Mouse (Mus musculus): ENCODE measurements around the gene Sec11a. TPM values are rescaled to one million over a fixed set of nuclear protein-coding genes. Genes with fewer than 3 reads are reported as not detected.
"Not testable (repeated sequence)": the region's sequence is repeated elsewhere in the genome, so short reads cannot be mapped to it uniquely, and the experiment has no call there.

Gene Sec11a
- polyA plus RNA-seq, 1 experiment from 2014 or later = 208 TPM

DNA sequence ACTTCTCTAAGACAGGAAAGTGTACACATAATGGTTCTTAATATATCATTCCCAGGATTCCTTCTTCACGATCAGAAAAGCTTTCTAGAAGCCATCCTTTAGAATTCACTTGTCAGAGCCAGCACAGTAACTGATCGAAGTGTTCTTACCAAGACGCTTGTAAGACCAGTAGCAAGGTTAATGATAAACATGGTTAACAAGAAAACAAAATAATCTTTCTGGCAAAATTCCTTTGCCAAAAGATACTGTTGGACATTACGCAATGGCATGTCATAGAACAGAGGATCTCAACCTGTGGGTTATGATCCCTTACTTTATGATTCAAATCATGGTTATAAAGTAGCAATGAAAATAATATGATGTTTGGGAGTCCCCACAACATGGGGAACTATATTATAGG, 3.9 kb upstream of the Sec11a start:
- 89% methylated on average over 4 of the region's 4 CpGs for WGBS
- peaks cover 4% of the 10 kb centered on the region; the same call in 1 of the 2 replicates for H3K4me1 ChIP-seq
- no peak overlapping the region for H3K4me3 ChIP-seq
- H3K27ac ChIP-seq = no peak overlapping the region
- H3K27me3 ChIP-seq = no peaks in the 10 kb centered on the region
- H3K36me3 ChIP-seq = no peaks in the 10 kb centered on the region
- no peaks in the 10 kb centered on the region for H3K9me3 ChIP-seq
- no peak overlapping the region for H3K9ac ChIP-seq
- ATAC-seq (ENCODE audit: insufficient number of reproducible peaks, insufficient read depth, low FRiP score, low TSS enrichment) = no peak
- H3K4me2 ChIP-seq (replicated peaks) = no peak overlapping the region

DNA sequence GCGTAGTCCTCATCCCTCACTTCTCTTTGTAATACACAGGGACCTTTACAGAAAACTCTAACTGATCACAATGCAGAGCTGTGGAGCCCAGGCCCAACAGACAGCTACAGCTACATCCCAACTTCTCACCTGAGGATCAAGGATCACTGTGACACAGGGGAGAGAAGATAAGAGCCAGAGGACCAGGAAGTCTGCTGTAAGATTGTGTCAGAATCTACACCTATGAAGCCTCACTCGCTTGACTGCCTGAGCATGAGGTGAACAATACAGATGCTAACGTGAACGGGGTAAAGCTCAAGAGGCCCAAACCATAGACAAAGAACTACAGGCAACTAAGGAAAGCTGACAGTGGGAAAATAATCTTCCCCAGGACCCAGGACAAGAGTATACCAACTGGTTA, 7.8 kb downstream of the Sec11a start:
- 91% methylated on average over 4 of the region's 4 CpGs for WGBS
- no peak overlapping the region for H3K4me3 ChIP-seq
- H3K27me3 ChIP-seq = no peaks in the 10 kb centered on the region
- no peaks in the 10 kb centered on the region for H3K4me1 ChIP-seq
- no peak for ATAC-seq (ENCODE audit: insufficient number of reproducible peaks, insufficient read depth, low FRiP score, low TSS enrichment)
- H3K4me2 ChIP-seq (replicated peaks) = no peak overlapping the region
- no peaks in the 10 kb centered on the region for H3K9me3 ChIP-seq
- H3K9ac ChIP-seq = no peak overlapping the region
- H3K27ac ChIP-seq = no peak overlapping the region
- H3K36me3 ChIP-seq = peaks cover 6% of the 10 kb centered on the region; the same call in 1 of the 2 replicates

DNA sequence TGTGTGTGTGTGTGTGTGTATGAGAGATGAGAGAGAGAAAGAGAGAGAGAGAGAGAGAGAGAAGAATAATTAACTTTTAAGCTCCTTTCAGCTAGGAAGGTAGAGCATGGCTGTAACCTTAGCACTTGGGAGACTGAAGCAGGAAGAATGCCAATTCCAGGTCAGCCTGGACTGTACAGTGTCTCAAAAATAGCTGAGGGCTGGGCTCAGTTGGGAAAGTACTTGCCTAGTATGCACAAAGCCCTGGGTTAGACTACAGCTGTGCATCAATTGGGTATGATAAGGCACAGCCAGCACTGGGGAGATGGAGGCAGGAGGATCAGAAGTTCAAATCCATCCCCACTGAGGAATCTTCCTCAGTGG, 10.3 kb downstream of the Sec11a start:
- not testable (repeated sequence) for H3K4me2 ChIP-seq (replicated peaks); H3K27me3 ChIP-seq; H3K27ac ChIP-seq; ATAC-seq (ENCODE audit: insufficient number of reproducible peaks, insufficient read depth, low FRiP score, low TSS enrichment); H3K4me3 ChIP-seq; H3K4me1 ChIP-seq; H3K9me3 ChIP-seq; H3K9ac ChIP-seq
- peaks cover 23% of the 10 kb centered on the region for H3K36me3 ChIP-seq

DNA sequence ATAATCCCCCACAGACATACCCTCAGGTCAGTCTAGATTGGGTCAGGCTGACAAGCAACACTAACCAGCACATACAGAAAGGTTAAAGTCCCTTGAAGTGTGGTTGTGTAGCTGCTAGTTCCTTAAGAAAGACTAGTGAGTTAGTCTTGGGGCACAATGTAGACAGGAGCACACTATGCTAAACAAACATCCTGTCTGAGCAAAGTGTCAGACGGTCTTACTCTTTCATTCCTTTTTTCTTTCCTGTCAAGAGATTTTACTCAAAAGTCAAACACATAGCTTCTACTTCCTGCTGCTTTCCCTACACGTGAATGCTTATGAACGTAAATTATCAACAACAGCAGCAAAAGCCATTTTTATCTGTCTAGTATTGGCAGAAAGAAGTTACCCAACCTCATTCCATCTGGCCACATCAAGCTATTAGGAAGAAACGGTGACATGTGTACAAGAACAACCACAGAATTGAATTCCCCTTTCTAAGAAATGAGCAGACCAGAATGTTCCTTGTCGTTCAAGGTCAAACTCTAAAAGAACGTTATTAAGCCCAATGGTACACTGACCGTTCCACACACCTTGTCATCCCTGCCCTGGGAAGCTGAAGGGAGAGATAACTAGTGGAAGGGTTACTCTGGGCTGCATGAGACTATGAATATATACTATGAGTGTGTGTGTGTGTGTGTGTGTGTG, 10.8 kb downstream of the Sec11a start:
- not testable (repeated sequence) for H3K9me3 ChIP-seq; H3K9ac ChIP-seq; H3K4me1 ChIP-seq; H3K27ac ChIP-seq; ATAC-seq (ENCODE audit: insufficient number of reproducible peaks, insufficient read depth, low FRiP score, low TSS enrichment); H3K4me2 ChIP-seq (replicated peaks); H3K27me3 ChIP-seq; H3K4me3 ChIP-seq
- WGBS = 80% methylated on average over 7 of the region's 7 CpGs
- H3K36me3 ChIP-seq = peaks cover 28% of the 10 kb centered on the region

DNA sequence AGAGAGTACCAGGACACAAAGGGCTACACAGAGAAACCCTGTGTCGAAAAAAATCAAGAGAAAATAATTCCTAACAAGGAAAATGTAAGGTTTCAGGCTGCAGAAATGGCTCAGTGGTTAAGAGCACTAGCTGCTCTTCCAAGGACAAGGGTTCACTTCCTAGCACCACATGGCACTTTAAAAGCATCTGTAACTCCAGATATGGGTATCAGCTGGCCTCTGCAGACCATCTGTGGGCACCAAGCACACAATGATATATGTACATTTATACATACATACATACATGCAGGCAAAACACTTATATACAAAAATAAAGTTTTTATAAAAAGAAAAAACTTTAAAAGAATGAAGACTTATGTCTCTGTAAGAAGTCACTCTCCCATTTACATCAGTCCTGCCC, 11.7 kb downstream of the Sec11a start:
- Histone ChIP-seq H3K4me3 (no peak overlapping the region), H3K36me3 (peaks cover 30% of the 10 kb centered on the region), H3K4me1 (no peaks in the 10 kb centered on the region), H3K27me3 (no peaks in the 10 kb centered on the region), H3K27ac (no peak overlapping the region), H3K9ac (no peak overlapping the region), H3K9me3 (no peaks in the 10 kb centered on the region), H3K4me2 (replicated peaks) (no peak overlapping the region)
- WGBS = 90% methylated on average over 1 of the region's 1 CpGs
- no peak for ATAC-seq (ENCODE audit: insufficient number of reproducible peaks, insufficient read depth, low FRiP score, low TSS enrichment)

DNA sequence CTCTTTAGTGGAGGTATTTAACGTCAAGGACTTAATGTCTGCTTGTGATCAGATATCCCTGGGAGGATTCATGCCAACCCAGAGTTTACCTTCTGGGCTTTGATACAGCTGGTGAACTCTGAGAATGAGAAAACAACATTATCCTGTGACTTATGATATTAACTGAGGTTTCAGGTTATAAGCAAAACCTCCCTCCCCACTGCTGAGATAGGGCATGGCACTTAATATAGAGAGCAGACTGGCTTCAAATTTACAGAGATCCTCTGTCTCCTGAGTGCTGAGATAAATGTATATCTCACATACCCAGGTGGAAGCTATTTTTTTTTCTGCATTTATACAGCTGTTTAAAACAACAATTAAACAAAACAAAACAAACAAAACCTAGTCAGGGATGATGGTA, 14.8 kb downstream of the Sec11a start:
- H3K27me3 ChIP-seq = no peaks in the 10 kb centered on the region
- WGBS = 70% methylated on average over 1 of the region's 1 CpGs

DNA sequence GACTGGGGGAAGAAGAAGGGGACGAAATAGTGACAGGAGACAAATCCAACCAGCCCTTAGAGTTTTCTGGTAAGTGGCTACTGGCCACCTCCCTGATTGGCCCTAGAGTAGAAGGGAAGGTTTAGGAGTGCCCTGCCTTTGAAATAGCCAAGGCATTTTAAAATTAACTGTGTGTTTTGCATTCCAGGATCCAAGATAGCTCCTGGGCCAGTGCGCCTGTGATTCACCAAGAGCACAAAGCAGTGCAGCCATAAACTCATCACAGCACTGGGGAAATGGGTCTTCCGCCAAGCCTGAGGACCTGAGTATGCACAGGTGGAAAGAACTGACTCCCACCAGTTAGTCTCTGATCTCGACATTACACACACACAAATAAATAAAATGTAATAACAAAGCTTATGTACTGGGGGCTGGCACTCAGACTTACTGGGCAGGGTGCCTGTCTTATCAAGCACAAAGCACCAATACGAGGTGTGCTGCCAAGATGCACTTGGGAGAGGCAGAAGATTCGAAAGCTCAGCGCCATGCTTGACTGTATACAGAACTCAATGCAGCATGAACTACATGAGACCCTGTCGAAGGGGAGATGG, 15.9 kb downstream of the Sec11a start:
- H3K4me1 ChIP-seq = no peaks in the 10 kb centered on the region
- WGBS = 92% methylated on average over 8 of the region's 8 CpGs
- H3K36me3 ChIP-seq = peaks cover 35% of the 10 kb centered on the region

More for the DNA sequence above, 14.8 kb downstream of the Sec11a start:
- Histone ChIP-seq H3K4me2 (replicated peaks) (no peak overlapping the region), H3K36me3 (peaks cover 28% of the 10 kb centered on the region), H3K4me1 (no peaks in the 10 kb centered on the region), H3K9ac (no peak overlapping the region), H3K27ac (no peak overlapping the region), H3K4me3 (no peak overlapping the region), H3K9me3 (no peaks in the 10 kb centered on the region)
- no peak for ATAC-seq (ENCODE audit: insufficient number of reproducible peaks, insufficient read depth, low FRiP score, low TSS enrichment)

DNA sequence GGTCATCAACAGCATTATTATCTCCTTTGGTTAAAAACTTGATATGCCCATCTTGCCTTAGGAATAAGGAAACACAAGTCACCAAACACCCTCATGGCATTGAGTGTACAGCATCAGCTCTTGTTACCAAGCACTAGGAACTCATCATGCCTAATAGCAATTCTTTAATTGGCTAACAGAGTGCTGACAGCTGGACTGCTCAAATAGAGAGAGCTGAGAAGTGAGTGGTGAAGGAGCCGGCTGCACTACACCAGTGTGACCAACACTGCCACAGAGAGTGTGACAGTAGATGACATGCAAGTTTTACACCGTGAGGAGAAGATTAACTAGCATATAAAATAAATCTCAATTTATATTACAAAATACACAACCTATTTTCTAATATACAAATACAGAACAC, 24.4 kb downstream of the Sec11a start:
- Histone ChIP-seq H3K27ac (no peak overlapping the region), H3K4me1 (no peaks in the 10 kb centered on the region), H3K4me2 (replicated peaks) (no peak overlapping the region), H3K9me3 (no peaks in the 10 kb centered on the region), H3K9ac (no peak overlapping the region), H3K27me3 (no peaks in the 10 kb centered on the region), H3K36me3 (peaks cover 60% of the 10 kb centered on the region), H3K4me3 (no peak overlapping the region)
- 90% methylated on average over 2 of the region's 2 CpGs for WGBS
- ATAC-seq (ENCODE audit: insufficient number of reproducible peaks, insufficient read depth, low FRiP score, low TSS enrichment) = no peak

More for the DNA sequence above, 15.9 kb downstream of the Sec11a start:
- Histone ChIP-seq H3K4me2 (replicated peaks) (no peak overlapping the region), H3K27me3 (no peaks in the 10 kb centered on the region), H3K4me3 (no peak overlapping the region), H3K9me3 (no peaks in the 10 kb centered on the region), H3K9ac (no peak overlapping the region), H3K27ac (no peak overlapping the region)
- no peak for ATAC-seq (ENCODE audit: insufficient number of reproducible peaks, insufficient read depth, low FRiP score, low TSS enrichment)

DNA sequence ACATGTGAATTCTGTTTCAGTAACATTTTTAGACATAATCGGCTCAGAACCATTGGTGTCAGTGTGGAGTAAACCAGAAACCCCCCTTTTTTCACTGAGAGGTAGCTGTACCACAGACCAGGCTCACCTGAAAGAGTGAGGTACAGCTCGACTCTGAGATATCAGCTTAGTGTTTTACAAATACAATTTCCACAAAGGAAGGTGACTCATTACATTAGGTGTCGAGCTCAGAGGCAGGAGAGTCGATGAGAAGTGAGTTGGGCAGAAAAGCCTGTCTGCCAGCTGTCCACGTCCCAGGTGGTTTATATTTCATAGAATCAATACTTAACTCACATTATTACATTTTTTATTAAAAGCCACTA, 28.0 kb downstream of the Sec11a start:
- Histone ChIP-seq H3K9ac (no peak overlapping the region), H3K27me3 (no peaks in the 10 kb centered on the region), H3K4me2 (replicated peaks) (no peak overlapping the region), H3K27ac (no peak overlapping the region), H3K4me3 (no peak overlapping the region), H3K9me3 (no peaks in the 10 kb centered on the region), H3K4me1 (no peaks in the 10 kb centered on the region), H3K36me3 (peaks cover 67% of the 10 kb centered on the region)
- no peak for ATAC-seq (ENCODE audit: insufficient number of reproducible peaks, insufficient read depth, low FRiP score, low TSS enrichment)
- 86% methylated on average over 5 of the region's 5 CpGs for WGBS

DNA sequence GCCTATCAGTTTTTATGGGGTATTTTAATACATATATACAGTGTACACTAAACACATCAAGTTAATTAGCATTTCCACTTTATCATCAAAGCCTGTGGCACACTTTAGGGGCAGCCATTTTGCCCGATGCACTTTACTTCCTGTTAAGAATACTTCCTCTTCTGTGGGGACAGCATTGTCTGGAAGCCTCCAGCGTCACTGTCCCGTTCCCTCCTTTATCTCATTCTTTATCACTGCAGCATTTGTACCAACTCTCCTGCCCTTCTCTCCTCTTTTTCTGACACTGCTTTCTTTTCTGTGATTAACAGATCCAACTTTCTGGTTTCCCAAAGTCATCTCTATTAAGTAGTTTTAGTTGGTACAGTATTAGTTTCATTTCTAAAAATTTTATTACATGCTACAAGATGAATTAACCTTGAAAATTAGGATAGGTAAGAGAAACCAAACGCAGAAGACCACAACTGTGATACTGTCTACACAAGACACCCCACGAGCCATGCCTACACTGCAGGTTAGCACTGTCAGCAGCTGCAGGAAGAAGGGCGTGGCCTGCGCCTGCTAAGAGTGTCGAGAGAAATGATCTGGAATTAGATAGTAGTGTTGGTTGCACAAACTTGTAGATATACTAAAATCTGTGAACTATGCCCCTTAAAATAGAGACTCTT, 28.5 kb downstream of the Sec11a start:
- H3K27ac ChIP-seq = no peak overlapping the region
- peaks cover 67% of the 10 kb centered on the region for H3K36me3 ChIP-seq
- WGBS = 83% methylated on average over 8 of the region's 8 CpGs
- no peaks in the 10 kb centered on the region for H3K27me3 ChIP-seq
- no peak overlapping the region for H3K4me2 ChIP-seq (replicated peaks)
- no peak for ATAC-seq (ENCODE audit: insufficient number of reproducible peaks, insufficient read depth, low FRiP score, low TSS enrichment)
- H3K4me3 ChIP-seq = no peak overlapping the region
- H3K9me3 ChIP-seq = no peaks in the 10 kb centered on the region
- H3K9ac ChIP-seq = no peak overlapping the region
- H3K4me1 ChIP-seq = no peaks in the 10 kb centered on the region

DNA sequence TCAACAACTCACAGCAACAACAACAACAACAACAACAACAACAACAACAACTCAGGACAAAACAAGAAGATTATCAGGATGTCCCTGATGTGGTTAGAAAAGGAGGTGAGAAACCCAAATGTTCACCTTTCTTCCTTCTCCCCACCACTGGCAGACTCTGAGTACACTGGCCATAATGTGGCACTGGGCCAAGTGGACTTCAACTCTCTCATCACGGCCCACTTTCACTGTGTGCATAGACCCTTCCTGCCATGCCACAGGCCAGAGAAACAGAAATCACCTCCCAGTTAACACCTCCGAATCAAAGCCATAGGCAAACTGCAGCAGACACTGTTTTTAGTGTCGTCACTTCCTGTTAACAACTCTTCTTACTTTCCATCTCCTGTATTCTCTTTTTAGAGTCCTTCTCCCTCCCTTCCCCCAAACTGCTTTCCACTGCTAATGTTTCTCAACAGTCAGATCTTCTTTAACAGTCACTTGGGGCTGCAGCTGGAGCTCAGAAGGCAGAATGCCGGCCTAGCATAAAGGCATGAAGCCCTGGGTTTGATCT, 29.6 kb downstream of the Sec11a start:
- no peaks in the 10 kb centered on the region for H3K9me3 ChIP-seq
- no peak overlapping the region for H3K4me3 ChIP-seq
- no peak overlapping the region for H3K4me2 ChIP-seq (replicated peaks)
- H3K9ac ChIP-seq = no peak overlapping the region
- no peak overlapping the region for H3K27ac ChIP-seq
- no peaks in the 10 kb centered on the region for H3K27me3 ChIP-seq
- ATAC-seq (ENCODE audit: insufficient number of reproducible peaks, insufficient read depth, low FRiP score, low TSS enrichment) = no peak
- H3K4me1 ChIP-seq = no peaks in the 10 kb centered on the region
- 88% methylated on average over 4 of the region's 4 CpGs for WGBS
- H3K36me3 ChIP-seq = peaks cover 77% of the 10 kb centered on the region

DNA sequence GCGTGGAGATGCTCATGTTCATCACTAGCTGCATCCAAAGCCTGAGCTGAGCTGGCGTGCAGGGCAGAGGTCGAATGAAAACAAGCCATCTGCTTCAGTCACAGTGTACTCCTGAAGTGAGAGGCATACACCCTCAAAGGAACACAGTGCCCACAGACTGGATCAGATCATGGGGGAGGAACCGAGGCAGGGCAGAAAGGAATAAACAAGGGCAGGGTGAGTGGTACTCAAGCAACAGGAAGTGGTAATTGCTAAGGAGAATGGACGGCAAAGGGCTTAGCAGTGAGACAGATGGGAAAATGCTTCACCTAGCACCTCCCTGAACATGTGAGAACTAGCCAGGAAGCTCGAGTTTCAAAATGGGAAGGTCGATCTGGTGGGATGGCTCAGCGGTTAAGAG, 35.1 kb downstream of the Sec11a start:
- Histone ChIP-seq H3K4me1 (no peaks in the 10 kb centered on the region), H3K36me3 (peaks cover 67% of the 10 kb centered on the region), H3K27me3 (no peaks in the 10 kb centered on the region), H3K27ac (no peak overlapping the region), H3K9ac (no peak overlapping the region), H3K4me2 (replicated peaks) (no peak overlapping the region), H3K4me3 (no peak overlapping the region), H3K9me3 (no peaks in the 10 kb centered on the region)
- 79% methylated on average over 8 of the region's 8 CpGs for WGBS
- ATAC-seq (ENCODE audit: insufficient number of reproducible peaks, insufficient read depth, low FRiP score, low TSS enrichment) = no peak

Data from embryonic facial prominence, embryonic 12.5 days (tissue).